Mouse (Mus musculus) telencephalon, adult 2 months (tissue): ENCODE measurements around the gene Spg21.

Source experiments
- DNase-seq: peaks from one replicate; pipeline ENCODE4 v3.0.0-alpha.2; 2011; ENCODE audit warnings: low read depth, low spot score

The Spg21 gene

GRCm38 (mm10) chr9:65460732-65461442 lies at the start of gene Spg21:
TSS of gene Spg21 (plus strand) at chr9:65460947.
- DNase-seq: peak; percentile 80

- no peak for DNase-seq
Observed at GRCm38 (mm10) chr9:65411326-65411725, 49.4 kb upstream of the Spg21 start.

- DNase-seq: no peak
Observed at GRCm38 (mm10) chr9:65417738-65418137, 43.0 kb upstream of the Spg21 start.

GRCm38 (mm10) chr9:65419633-65420032 lies 41.1 kb upstream of the Spg21 start:
- no peak for DNase-seq

GRCm38 (mm10) chr9:65422760-65423501 lies 37.8 kb upstream of the Spg21 start, which contains the start of gene Slc51b:
TSS of gene Slc51b (minus strand) at chr9:65422955.
- DNase-seq: no peak

GRCm38 (mm10) chr9:65424393-65424792 lies 36.4 kb upstream of the Spg21 start:
- no peak for DNase-seq

- no peak for DNase-seq
Observed at GRCm38 (mm10) chr9:65427511-65427910, 33.2 kb upstream of the Spg21 start.

- no peak for DNase-seq
Observed at GRCm38 (mm10) chr9:65428003-65428402, 32.7 kb upstream of the Spg21 start.

GRCm38 (mm10) chr9:65430401-65430800 lies 30.3 kb upstream of the Spg21 start:
- DNase-seq: no peak

- DNase-seq: no peak
Observed at GRCm38 (mm10) chr9:65430921-65431320, 29.8 kb upstream of the Spg21 start.

GRCm38 (mm10) chr9:65432236-65432635 lies 28.5 kb upstream of the Spg21 start:
- DNase-seq: peak; percentile 65

- DNase-seq: no peak
Observed at GRCm38 (mm10) chr9:65434140-65434539, 26.6 kb upstream of the Spg21 start.

- no peak for DNase-seq
Observed at GRCm38 (mm10) chr9:65435211-65435610, 25.5 kb upstream of the Spg21 start.

- peak; percentile 79 for DNase-seq
Observed at GRCm38 (mm10) chr9:65435671-65436301, 25.0 kb upstream of the Spg21 start, which contains the start of gene Mtfmt. TSS of gene Mtfmt (plus strand) at chr9:65435782.

- DNase-seq: no peak
Observed at GRCm38 (mm10) chr9:65444692-65445091, 16.1 kb upstream of the Spg21 start.

GRCm38 (mm10) chr9:65447951-65448350 lies 12.8 kb upstream of the Spg21 start:
- DNase-seq: no peak

GRCm38 (mm10) chr9:65458975-65459374 lies 1.8 kb upstream of the Spg21 start:
- no peak for DNase-seq

- DNase-seq: no peak
Observed at GRCm38 (mm10) chr9:65460198-65460597, 549 bp upstream of the Spg21 start.

GRCm38 (mm10) chr9:65462544-65462943 lies 1.8 kb downstream of the Spg21 start:
- no peak for DNase-seq

- no peak for DNase-seq
Observed at GRCm38 (mm10) chr9:65464161-65464560, 3.4 kb downstream of the Spg21 start.

GRCm38 (mm10) chr9:65465241-65465640 lies 4.5 kb downstream of the Spg21 start:
- no peak for DNase-seq

GRCm38 (mm10) chr9:65467686-65468085 lies 6.9 kb downstream of the Spg21 start:
- DNase-seq: no peak
